Mouse (Mus musculus) olfactory bulb, adult 2 months (tissue): ENCODE measurements around the gene 4932414N04Rik.

Experiments
- CTCF ChIP-seq: fragments of 200-500 bp; IDR thresholded peaks from 2 replicates; pipeline ENCODE4 v1.5.1; 2012; ENCODE audit warnings: low read depth, mild to moderate bottlenecking, low read length, moderate library complexity; ENCODE audit not compliant: insufficient read depth
- POLR2A ChIP-seq: fragments of 200-500 bp; IDR thresholded peaks from 2 replicates; pipeline ENCODE4 v1.6.1; 2012; ENCODE audit warnings: mild to moderate bottlenecking, low read depth, low read length, moderate library complexity; ENCODE audit not compliant: insufficient read depth

GRCm38 (mm10) chr2:68793472-68793871 lies 137.2 kb downstream of the 4932414N04Rik start:
- TF ChIP-seq POLR2A (no peak), CTCF (no peak)
